Mouse (Mus musculus) heart, postnatal 0 days (tissue): ENCODE measurements around the gene Aspg.

ENCODE experiments used
- CTCF ChIP-seq: IDR thresholded peaks from 2 replicates; pipeline ENCODE4 v1.5.1; 2016; ENCODE audit warnings: antibody characterized with exemption, control low read depth, low read depth
- EP300 ChIP-seq: IDR thresholded peaks from 2 replicates; pipeline ENCODE4 v1.6.1; 2016; ENCODE audit warnings: antibody characterized with exemption, low read depth

GRCm38 (mm10) chr12:112101045-112101444 lies 5.4 kb upstream of the Aspg start:
- TF ChIP-seq CTCF (peak; percentile 32), EP300 (no peak)
